15 mouse cellular contexts compared by ENCODE assay signal in the genomic region with DNA sequence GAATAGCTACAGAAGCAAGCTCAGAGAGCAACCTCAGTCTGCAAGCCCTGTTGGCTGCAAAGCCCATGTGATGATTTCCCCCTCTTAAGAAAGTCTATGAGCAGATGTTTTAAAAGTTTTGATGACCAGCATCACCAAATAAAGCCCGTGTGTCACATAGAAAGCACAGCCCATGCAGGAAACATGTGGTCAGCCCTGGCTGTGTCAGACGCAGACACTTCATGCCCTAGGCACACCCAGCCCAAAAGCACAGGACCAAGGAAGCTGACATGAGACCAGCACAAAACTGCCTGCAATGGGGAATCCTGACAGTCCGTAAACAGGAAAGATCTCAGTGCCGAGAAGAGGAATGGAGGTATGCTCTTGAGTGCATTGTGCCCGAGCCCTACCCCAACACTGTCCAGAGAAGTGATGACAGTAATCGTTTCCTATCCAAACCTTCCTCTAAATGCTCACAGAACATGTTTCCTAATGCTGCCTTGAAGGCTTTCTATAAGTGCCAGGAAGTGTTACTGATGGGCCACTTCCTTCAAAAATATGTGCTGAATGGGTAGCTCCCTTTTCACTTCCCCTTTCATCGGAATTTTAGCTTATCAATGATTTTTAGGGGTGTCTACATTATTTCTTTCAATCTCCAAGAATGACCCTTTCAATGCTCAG.
DNase-seq lines count a peak whose midpoint lies in the region; ATAC-seq and TF ChIP-seq lines count a peak whose summit lies in the region.
"Had no signal": no experiment of that assay in that cellular context is flagged by ENCODE, and none has a peak within 500 bp of the region (broad histone marks: within the 10 kb centered on the region; RNA-seq: fewer than 3 reads in every experiment).

No protein-coding gene starts in this region.

- H3K9ac ChIP-seq in liver, embryonic 11.5 days (ENCODE audit: low read depth, low read length), result no peak overlapping the region
- no peak overlapping the region for H3K9ac ChIP-seq in CH12.LX (ENCODE audit: insufficient read depth, low read depth)
- H3K9ac ChIP-seq in neural tube, embryonic 15.5 days (replicated peaks), result no peak overlapping the region
- H3K9ac ChIP-seq: forebrain, embryonic 13.5 days; midbrain, embryonic 15.5 days; stomach, embryonic 15.5 days had no signal

- no peaks in the 10 kb centered on the region for H3K36me3 ChIP-seq in liver, embryonic 11.5 days (ENCODE audit: control insufficient read depth, insufficient read depth, low read length)
- no peaks in the 10 kb centered on the region for H3K36me3 ChIP-seq in CH12.LX (replicated peaks in 1 of 2; ENCODE audit: control insufficient read depth in 1 of 2, insufficient read depth in 1 of 2, low read length in 1 of 2)
- H3K36me3 ChIP-seq in megakaryocyte, embryonic 14.5 days (replicated peaks; ENCODE audit: low read length), result no peaks in the 10 kb centered on the region
- no peaks in the 10 kb centered on the region for H3K36me3 ChIP-seq in neural tube, embryonic 15.5 days
- H3K36me3 ChIP-seq: midbrain, embryonic 15.5 days; stomach, embryonic 15.5 days had no signal

- in situ Hi-C loops in CH12.LX (cut with MboI; ENCODE audit: low pct_ligation_motif_present, low pct_unique_long_range_greater_than_20kb, low sequenced_read_pairs), result no loop called here

- H3K9me3 ChIP-seq in liver, embryonic 11.5 days (ENCODE audit: control insufficient read depth, low read length), result no peaks in the 10 kb centered on the region
- no peaks in the 10 kb centered on the region for H3K9me3 ChIP-seq in CH12.LX (replicated peaks; ENCODE audit: low read length)
- H3K9me3 ChIP-seq in megakaryocyte, embryonic 14.5 days, result no peaks in the 10 kb centered on the region
- H3K9me3 ChIP-seq in neural tube, embryonic 15.5 days (replicated peaks), result no peaks in the 10 kb centered on the region
- H3K9me3 ChIP-seq: forebrain, embryonic 13.5 days; midbrain, embryonic 15.5 days; stomach, embryonic 15.5 days had no signal

- DNase-seq in liver, result peak; percentile 3
- DNase-seq in liver, embryonic 11.5 days (ENCODE audit: low spot score), result no peak
- peak; percentile 19 for DNase-seq in CH12.LX (ENCODE audit: extremely low read depth)
- DNase-seq in heart, postnatal 36 days, result peak; percentile 7 to 29
- no peak for DNase-seq in urinary bladder, postnatal 36 days (ENCODE audit: low spot score in 2 of 2)
- no peak for DNase-seq in adrenal gland, adult 8-10 months
- DNase-seq: cerebellum, postnatal 25 days; kidney, adult 18-20 months had no signal

- intact Hi-C loops in heart, postnatal 36 days (cut with DNase I), result no loop called here

- dilution Hi-C loops in CH12.LX (cut with MboI; ENCODE audit: extremely low pct_ligation_motif_present, extremely low pct_unique_long_range_greater_than_20kb, low sequenced_read_pairs), result no loop called here

- no peak overlapping the region for H3K27ac ChIP-seq in liver, embryonic 11.5 days (ENCODE audit: low read depth, low read length)
- no peak overlapping the region for H3K27ac ChIP-seq in CH12.LX (ENCODE audit: insufficient read depth, low read depth)
- H3K27ac ChIP-seq in neural tube, embryonic 15.5 days (replicated peaks), result no peak overlapping the region
- H3K27ac ChIP-seq: forebrain, embryonic 13.5 days; left cerebral cortex, adult 2 months; midbrain, embryonic 15.5 days; stomach, embryonic 15.5 days had no signal

- H3K4me3 ChIP-seq in liver, embryonic 11.5 days (ENCODE audit: low read depth, low read length), result no peak overlapping the region
- no peak overlapping the region for H3K4me3 ChIP-seq in CH12.LX (replicated peaks in 1 of 3; ENCODE audit: low read depth in 2 of 3, low read length in 2 of 3, poor library complexity in 1 of 3)
- peak overlapping the region; percentile 89 for H3K4me3 ChIP-seq in megakaryocyte, embryonic 14.5 days (replicated peaks)
- H3K4me3 ChIP-seq in neural tube, embryonic 15.5 days (replicated peaks), result no peak overlapping the region
- H3K4me3 ChIP-seq: forebrain, embryonic 13.5 days; left cerebral cortex, adult 2 months; midbrain, embryonic 15.5 days; stomach, embryonic 15.5 days had no signal

- TF ChIP-seq CTCF in CH12.LX (conservative IDR thresholded peaks at IDR 0.05 in 1 of 2, IDR thresholded peaks at IDR 0.05 in 1 of 2; ENCODE audit: low read depth in 2 of 2, low read length in 2 of 2), result no peak

- 40% methylated on average over 7 of the region's 7 CpGs for WGBS in liver, embryonic 11.5 days
- 90% methylated on average over 7 of the region's 7 CpGs for WGBS in neural tube, embryonic 15.5 days

- no peak; the same call in 1 of the 2 replicates for ATAC-seq in liver, embryonic 11.5 days (replicated peaks; ENCODE audit: low FRiP score)
- ATAC-seq in neural tube, embryonic 15.5 days (ENCODE audit: low FRiP score), result no peak
- ATAC-seq: CD4-positive, CD25-positive, alpha-beta regulatory T cell, adult 4 months; forebrain, embryonic 13.5 days; midbrain, embryonic 15.5 days had no signal

- no peak for TF ChIP-seq POLR2A in CH12.LX (IDR thresholded peaks at IDR 0.05; ENCODE audit: low read depth, low read length)

- no peaks in the 10 kb centered on the region for H3K27me3 ChIP-seq in liver, embryonic 11.5 days (replicated peaks; ENCODE audit: control insufficient read depth, insufficient read depth, low read length)
- H3K27me3 ChIP-seq in CH12.LX (replicated peaks), result no peaks in the 10 kb centered on the region
- H3K27me3 ChIP-seq in megakaryocyte, embryonic 14.5 days (replicated peaks), result no peaks in the 10 kb centered on the region
- no peaks in the 10 kb centered on the region for H3K27me3 ChIP-seq in neural tube, embryonic 15.5 days (replicated peaks)
- H3K27me3 ChIP-seq: forebrain, embryonic 13.5 days; midbrain, embryonic 15.5 days; stomach, embryonic 15.5 days had no signal

- no peak for TF ChIP-seq RAD21 in CH12.LX (IDR thresholded peaks at IDR 0.05; ENCODE audit: low read depth, low read length)

- H3K79me2 ChIP-seq in CH12.LX (replicated peaks; ENCODE audit: control insufficient read depth, extremely low read depth, insufficient read depth, poor library complexity, severe bottlenecking), result no peaks in the 10 kb centered on the region

- no peak; the same call in none of the 2 replicates for TF ChIP-seq EP300 in CH12.LX (IDR thresholded peaks at IDR 0.05; ENCODE audit: low read length)

- no peak overlapping the region for H3K4me2 ChIP-seq in liver, embryonic 11.5 days
- peak overlapping the region; percentile 51 for H3K4me2 ChIP-seq in CH12.LX (ENCODE audit: insufficient read depth, low read depth, poor library complexity, severe bottlenecking)
- H3K4me2 ChIP-seq in neural tube, embryonic 15.5 days, result no peak overlapping the region
- H3K4me2 ChIP-seq: forebrain, embryonic 13.5 days; midbrain, embryonic 15.5 days; stomach, embryonic 15.5 days had no signal

- no peaks in the 10 kb centered on the region for H3K4me1 ChIP-seq in liver, embryonic 11.5 days (replicated peaks; ENCODE audit: control insufficient read depth, insufficient read depth, low read length)
- peaks cover 0 to 16% of the 10 kb centered on the region in 2 experiments; a peak in 2 of 4 replicates for H3K4me1 ChIP-seq in CH12.LX (ENCODE audit: control insufficient read depth in 1 of 2, insufficient read depth in 2 of 2)
- H3K4me1 ChIP-seq in megakaryocyte, embryonic 14.5 days, result peaks cover 36% of the 10 kb centered on the region
- peaks cover 4% of the 10 kb centered on the region; the same call in 1 of the 2 replicates for H3K4me1 ChIP-seq in neural tube, embryonic 15.5 days
- H3K4me1 ChIP-seq: forebrain, embryonic 13.5 days; stomach, embryonic 15.5 days had no signal

TF ChIP-seq in CH12.LX, 34 proteins besides CTCF, POLR2A, EP300 and RAD21:
- TF ChIP-seq MAZ (IDR thresholded peaks at IDR 0.05; ENCODE audit: low read depth, low read length) (no peak), ZNF384 (IDR thresholded peaks at IDR 0.05; ENCODE audit: low read depth, low read length) (no peak), ZKSCAN1 (IDR thresholded peaks at IDR 0.05; ENCODE audit: borderline replicate concordance, low read depth, low read length) (no peak), IRF4 (IDR thresholded peaks at IDR 0.05; ENCODE audit: low read depth, low read length) (no peak), RCOR1 (conservative IDR thresholded peaks at IDR 0.05; ENCODE audit: low read depth, low read length) (no peak), NELFE (IDR thresholded peaks at IDR 0.05; ENCODE audit: low read depth, low read length) (no peak), MEF2A (IDR thresholded peaks at IDR 0.05; ENCODE audit: borderline replicate concordance, low read depth, low read length) (no peak), JUND (conservative IDR thresholded peaks at IDR 0.05; ENCODE audit: low read depth, low read length) (no peak), MAX (IDR thresholded peaks at IDR 0.05; ENCODE audit: low read length) (no peak), MYC (IDR thresholded peaks at IDR 0.05; ENCODE audit: low read depth, low read length) (no peak), USF1 (IDR thresholded peaks at IDR 0.05; ENCODE audit: low read depth, low read length) (no peak), NRF1 (IDR thresholded peaks at IDR 0.05; ENCODE audit: low read depth, low read length) (no peak)

Comparison
In these comparisons a context has a peak if more than half of its experiments do, and no peak if none do; other contexts are left out.
1. DNase-seq: peak in liver (single experiment), CH12.LX (single experiment) and heart, postnatal 36 days (2 of 2); none in liver, embryonic 11.5 days (single experiment), urinary bladder, postnatal 36 days (0 of 2) and adrenal gland, adult 8-10 months (single experiment).